Comparison of ENCODE assay signal across 8 mouse cellular contexts in genomic region chr9:109082124-109082800, GRCm38 (mm10). TPM values are rescaled to one million over a fixed set of nuclear protein-coding genes. Genes with fewer than 3 reads are reported as not detected.
DNase-seq lines count a peak whose midpoint lies in the region; ATAC-seq lines count a peak whose summit lies in the region.

Gene Ccdc51 (plus strand): TSS chr9:109082493.
Gene Tma7 (minus strand): TSS chr9:109082587.

- H3K36me3 ChIP-seq in embryonic facial prominence, embryonic 10.5 days (replicated peaks): peaks cover 35% of the 10 kb centered on the region
- peaks cover 34% of the 10 kb centered on the region for H3K36me3 ChIP-seq in limb, embryonic 10.5 days
- H3K36me3 ChIP-seq in midbrain, embryonic 12.5 days: peaks cover 26% of the 10 kb centered on the region

- H3K9ac ChIP-seq in midbrain, embryonic 12.5 days (replicated peaks): peak within 1 kb of the TSS; percentile 88

- H3K27me3 ChIP-seq in embryonic facial prominence, embryonic 10.5 days (replicated peaks; ENCODE audit: low read depth, poor library complexity, severe bottlenecking): no peaks in the 10 kb centered on the region
- H3K27me3 ChIP-seq in limb, embryonic 10.5 days (ENCODE audit: low read depth, poor library complexity, severe bottlenecking): no peaks in the 10 kb centered on the region
- H3K27me3 ChIP-seq in midbrain, embryonic 12.5 days: no peaks in the 10 kb centered on the region

- H3K27ac ChIP-seq in embryonic facial prominence, embryonic 10.5 days (replicated peaks): peak within 1 kb of the TSS; percentile 91
- peak within 1 kb of the TSS; percentile 91 for H3K27ac ChIP-seq in limb, embryonic 10.5 days
- peak within 1 kb of the TSS; percentile 63 for H3K27ac ChIP-seq in midbrain, embryonic 12.5 days (replicated peaks)

- WGBS in embryonic facial prominence, embryonic 10.5 days: under 1% methylated on average over 37 of the region's 37 CpGs
- WGBS in limb, embryonic 10.5 days: under 1% methylated on average over 37 of the region's 37 CpGs
- under 1% methylated on average over 37 of the region's 37 CpGs for WGBS in midbrain, embryonic 12.5 days

- peak; percentile 98 for ATAC-seq in midbrain, embryonic 12.5 days (ENCODE audit: low FRiP score, low read depth)

- peak within 1 kb of the TSS; percentile 87 for H3K4me3 ChIP-seq in embryonic facial prominence, embryonic 10.5 days
- H3K4me3 ChIP-seq in limb, embryonic 10.5 days: peak within 1 kb of the TSS; percentile 85
- peak within 1 kb of the TSS; percentile 70 for H3K4me3 ChIP-seq in midbrain, embryonic 12.5 days

- H3K4me2 ChIP-seq in midbrain, embryonic 12.5 days (replicated peaks): peak within 1 kb of the TSS; percentile 92

- H3K4me1 ChIP-seq in embryonic facial prominence, embryonic 10.5 days: peaks cover 20% of the 10 kb centered on the region
- peaks cover 16% of the 10 kb centered on the region for H3K4me1 ChIP-seq in limb, embryonic 10.5 days
- peaks cover 22% of the 10 kb centered on the region for H3K4me1 ChIP-seq in midbrain, embryonic 12.5 days

- DNase-seq in urinary bladder, adult 18-20 months (ENCODE audit: low spot score in 2 of 2): peak; percentile 68 to 72
- no peak for DNase-seq in urinary bladder, postnatal 10 days (ENCODE audit: low spot score)
- peak; percentile 92 for DNase-seq in embryonic facial prominence, embryonic 10.5 days (ENCODE audit: low spot score)
- DNase-seq in heart, adult 11 months: peak; percentile 99
- DNase-seq in kidney, adult 18-20 months: peak; percentile 87
- peak; percentile 89 for DNase-seq in limb, embryonic 10.5 days (ENCODE audit: low spot score)
- peak; percentile 86 for DNase-seq in skeletal muscle tissue, adult 2 months (ENCODE audit: low read depth, low spot score)

- H3K9me3 ChIP-seq in embryonic facial prominence, embryonic 10.5 days: no peaks in the 10 kb centered on the region
- H3K9me3 ChIP-seq in limb, embryonic 10.5 days (replicated peaks): no peaks in the 10 kb centered on the region
- no peaks in the 10 kb centered on the region for H3K9me3 ChIP-seq in midbrain, embryonic 12.5 days

RNA-seq across cellular contexts. Expression of gene Ccdc51, which starts in this region (rescaled TPM):
- 11.8 and 13.3 TPM in 2 replicates for polyA plus RNA-seq in embryonic facial prominence, embryonic 10.5 days (2016; fragmentation: Nextera tagmentation; extraction: Ambion mirVana)
- 13.6 and 14.1 TPM in 2 replicates for polyA plus RNA-seq in limb, embryonic 10.5 days (2016; fragmentation: Nextera tagmentation; extraction: Ambion mirVana)
- 12.9 and 15.7 TPM in 2 replicates for polyA plus RNA-seq in midbrain, embryonic 12.5 days (2016; fragmentation: Nextera tagmentation; extraction: Ambion mirVana)

RNA-seq across cellular contexts. Expression of gene Tma7, which starts in this region (rescaled TPM):
- 784 and 812 TPM in 2 replicates for polyA plus RNA-seq in embryonic facial prominence, embryonic 10.5 days (2016; fragmentation: Nextera tagmentation; extraction: Ambion mirVana)
- polyA plus RNA-seq in limb, embryonic 10.5 days (2016; fragmentation: Nextera tagmentation; extraction: Ambion mirVana): 805 and 864 TPM in 2 replicates
- 729 and 743 TPM in 2 replicates for polyA plus RNA-seq in midbrain, embryonic 12.5 days (2016; fragmentation: Nextera tagmentation; extraction: Ambion mirVana)
